Mouse (Mus musculus): ENCODE results near the gene 2810408A11Rik.

DNA sequence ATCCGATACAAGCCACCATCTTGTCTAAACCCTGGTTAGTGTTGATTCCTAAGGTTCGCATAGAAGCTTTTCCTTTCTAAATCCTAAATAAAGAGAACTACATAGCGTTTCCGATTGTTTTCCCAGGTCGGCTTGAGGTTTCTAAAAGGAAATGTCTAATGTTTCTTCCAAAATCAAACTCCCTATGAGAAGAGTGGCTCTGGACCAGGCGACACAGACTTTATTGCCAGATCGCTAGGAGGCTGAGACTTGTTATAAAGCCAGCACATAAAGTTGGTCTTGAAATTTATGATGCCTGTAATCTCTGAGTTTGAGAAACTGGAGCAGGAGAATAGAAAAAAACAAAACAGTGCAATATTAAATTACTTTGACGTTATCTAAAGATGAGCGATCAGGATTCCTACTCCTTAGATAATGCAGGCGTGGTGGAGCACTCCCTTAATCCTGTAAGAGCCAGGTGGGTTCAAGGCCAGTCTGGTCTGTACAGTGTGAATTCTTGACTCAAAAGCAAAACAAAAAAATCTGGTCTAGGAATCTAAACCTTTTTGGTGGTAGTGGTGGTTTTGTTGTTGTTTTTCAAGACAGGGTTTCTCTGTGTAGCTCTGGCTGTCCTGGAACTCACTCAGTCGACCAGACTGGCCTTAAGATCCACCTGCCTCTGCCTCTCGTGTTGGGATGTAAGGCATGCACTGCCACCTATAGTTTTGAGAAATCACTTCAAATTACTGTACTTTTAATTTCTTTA lies 21.4 kb upstream of the 2810408A11Rik start:
- TF ChIP-seq POLR2A (IDR thresholded peaks at IDR 0.05; ENCODE audit: insufficient read depth, low read depth, low read length) (no peak), CTCF (IDR thresholded peaks at IDR 0.05; ENCODE audit: insufficient read depth, low read depth, low read length) (no peak)

All from olfactory bulb, adult 2 months (tissue).